Mouse (Mus musculus) kidney, postnatal 0 days (tissue): ENCODE measurements around the gene Serpinb13. TPM values are rescaled to one million over a fixed set of nuclear protein-coding genes. Genes with fewer than 3 reads are reported as not detected.
"Not testable (repeated sequence)": the region's sequence is repeated elsewhere in the genome, so short reads cannot be mapped to it uniquely, and the experiment has no call there.

ENCODE experiments used
- ATAC-seq: fragments of 200-750 bp; cut with Nextera tagmentation; replicated peaks from 2 replicates; pipeline ENCODE4 v1.8.0; 2017; ENCODE audit warnings: low read depth, moderate number of reproducible peaks, moderate TSS enrichment, moderate library complexity; ENCODE audit not compliant: low FRiP score
- DNase-seq: peaks from one replicate; pipeline ENCODE4 v3.0.0-alpha.2; 2016; ENCODE audit warnings: low spot score
- H3K27ac ChIP-seq: fragments of 300-500 bp; sonication (generic); 2 replicates; pipeline ENCODE4 v1.5.1; 2014; ENCODE audit warnings: mild to moderate bottlenecking
- H3K27me3 ChIP-seq: fragments of 300-500 bp; sonication (generic); 2 replicates; pipeline ENCODE4 v1.6.1; 2014; ENCODE audit warnings: low read length, mixed read lengths; ENCODE audit not compliant: insufficient read depth
- H3K36me3 ChIP-seq: fragments of 300-500 bp; sonication (generic); 2 replicates; pipeline ENCODE4 v1.6.1; 2014; ENCODE audit warnings: low read length, mixed read lengths; ENCODE audit not compliant: insufficient read depth
- H3K4me1 ChIP-seq: fragments of 300-500 bp; sonication (generic); replicated peaks from 2 replicates; pipeline ENCODE4 v1.6.1; 2014; ENCODE audit warnings: antibody characterized with exemption, low read length, mixed read lengths; ENCODE audit not compliant: insufficient read depth
- H3K4me2 ChIP-seq: fragments of 300-500 bp; sonication (generic); 2 replicates; pipeline ENCODE4 v1.6.1; 2014; ENCODE audit warnings: mild to moderate bottlenecking, low read length, moderate library complexity, mixed read lengths
- H3K4me3 ChIP-seq: fragments of 300-500 bp; sonication (generic); replicated peaks from 2 replicates; pipeline ENCODE4 v1.5.1; 2014; ENCODE audit warnings: low read depth, low read length
- H3K9ac ChIP-seq: fragments of 300-500 bp; sonication (generic); 2 replicates; pipeline ENCODE4 v1.6.1; 2014; ENCODE audit warnings: low read depth, low read length
- H3K9me3 ChIP-seq: fragments of 300-500 bp; sonication (generic); replicated peaks from 2 replicates; pipeline ENCODE4 v1.6.1; 2016; ENCODE audit warnings: low read length, inconsistent platforms, mixed read lengths
- CTCF ChIP-seq: IDR thresholded peaks from 2 replicates; pipeline ENCODE4 v1.5.1; 2016; ENCODE audit warnings: antibody characterized with exemption, low read depth, mild to moderate bottlenecking, moderate library complexity
- WGBS: fragments of 180-500 bp; shearing (Covaris S2); extraction: QIAGEN DNeasy Blood & Tissue Kit; methylation state at CpG from one replicate; pipeline ENCODE4 v1.1.7; 2014; 5-methylcytosine and 5-hydroxymethylcytosine counted together
- polyA plus RNA-seq: library from polyadenylated mRNA; unstranded; fragments of >200 nt; fragmentation: Nextera tagmentation; extraction: Ambion mirVana; gene quantifications from 2 replicates; pipeline ENCODE4 v1.2.1, GENCODE M21; 2015

The Serpinb13 gene
- polyA plus RNA-seq, 1 experiment from 2014 or later, result not detected

DNA sequence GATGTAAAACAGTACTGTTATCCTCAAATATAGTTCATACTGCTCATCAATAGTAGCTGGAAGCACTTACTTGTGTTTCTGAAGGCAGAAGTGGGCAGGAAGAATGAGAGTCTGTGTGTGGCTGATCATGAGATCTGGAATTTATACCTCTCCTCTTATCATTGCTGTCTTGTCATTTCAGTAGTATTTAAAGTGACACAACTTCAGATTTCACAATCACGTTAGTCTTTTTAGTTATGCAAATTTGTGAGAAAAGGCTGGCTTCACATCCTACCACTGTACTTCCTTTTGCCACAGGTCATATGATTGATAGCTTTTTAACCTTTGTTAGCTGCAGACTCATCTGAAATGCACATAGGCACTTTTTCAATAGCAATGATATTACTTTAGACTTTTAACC lies 45.1 kb downstream of the Serpinb13 start:
- Histone ChIP-seq H3K36me3 (no peaks in the 10 kb centered on the region), H3K9me3 (no peaks in the 10 kb centered on the region), H3K9ac (no peak overlapping the region), H3K4me3 (no peak overlapping the region), H3K4me2 (no peak overlapping the region), H3K27me3 (no peaks in the 10 kb centered on the region), H3K27ac (no peak overlapping the region), H3K4me1 (no peaks in the 10 kb centered on the region)
- WGBS, result 63% methylated on average over 1 of the region's 1 CpGs
- no peak for TF ChIP-seq CTCF
- no peak for DNase-seq
- ATAC-seq, result no peak

DNA sequence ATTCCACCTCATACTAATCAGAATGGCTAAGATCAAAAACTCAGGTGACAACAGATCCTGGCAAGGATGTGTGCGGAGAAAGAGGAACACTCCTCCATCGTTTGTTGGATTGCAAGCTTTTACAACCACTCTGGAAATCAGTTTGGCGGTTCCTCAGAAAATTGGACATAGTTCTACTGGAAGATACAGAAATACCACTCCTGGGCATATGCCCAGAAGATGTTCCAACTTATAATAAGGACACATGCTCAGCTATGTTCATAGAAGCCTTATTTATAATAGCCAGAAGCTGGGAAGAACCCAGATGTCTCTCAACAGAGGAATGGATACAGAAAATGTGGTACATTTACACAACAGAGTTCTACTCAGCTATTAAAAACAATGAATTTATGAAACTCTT lies 53.5 kb downstream of the Serpinb13 start:
- not testable (repeated sequence) for ATAC-seq, H3K4me3 ChIP-seq, H3K27ac ChIP-seq, H3K9ac ChIP-seq, H3K9me3 ChIP-seq, H3K36me3 ChIP-seq, H3K27me3 ChIP-seq, DNase-seq, H3K4me1 ChIP-seq, H3K4me2 ChIP-seq
- WGBS, result 83% methylated on average over 3 of the region's 3 CpGs

Other genes starting within 250 kb of the Serpinb13 start
- gene Kdsr, start 221.3 kb upstream of the Serpinb13 start, polyA plus RNA-seq, result 13.1 and 13.2 TPM in 2 replicates
- gene Vps4b, start 184.3 kb upstream of the Serpinb13 start, polyA plus RNA-seq, result 67.3 and 75.7 TPM in 2 replicates
- 0.51 and 0.72 TPM in 2 replicates for gene Serpinb5, start 119.8 kb upstream of the Serpinb13 start, polyA plus RNA-seq
- gene Serpinb12, start 46.5 kb upstream of the Serpinb13 start, polyA plus RNA-seq, result 0.11 and 0.17 TPM in 2 replicates
- not detected in 2 replicates for gene Serpinb3a, start 71.3 kb downstream of the Serpinb13 start, polyA plus RNA-seq
- gene Serpinb3d, start 102.5 kb downstream of the Serpinb13 start, polyA plus RNA-seq, result not detected in 2 replicates